Mouse (Mus musculus): ENCODE measurements around the gene Fbxo27. TPM values are rescaled to one million over a fixed set of nuclear protein-coding genes. Genes with fewer than 3 reads are reported as not detected.

Fbxo27 gene
- total RNA-seq, 1 experiment from 2014 or later = not detected

- no peak for ATAC-seq (replicated peaks in 1 of 2; ENCODE audit: insufficient read depth in 1 of 2, low FRiP score in 2 of 2, low TSS enrichment in 1 of 2, low read depth in 1 of 2, poor library complexity in 2 of 2, severe bottlenecking in 2 of 2)
Observed at GRCm38 (mm10) chr7:28727649-28728340, 35.1 kb downstream of the Fbxo27 start.

DNA sequence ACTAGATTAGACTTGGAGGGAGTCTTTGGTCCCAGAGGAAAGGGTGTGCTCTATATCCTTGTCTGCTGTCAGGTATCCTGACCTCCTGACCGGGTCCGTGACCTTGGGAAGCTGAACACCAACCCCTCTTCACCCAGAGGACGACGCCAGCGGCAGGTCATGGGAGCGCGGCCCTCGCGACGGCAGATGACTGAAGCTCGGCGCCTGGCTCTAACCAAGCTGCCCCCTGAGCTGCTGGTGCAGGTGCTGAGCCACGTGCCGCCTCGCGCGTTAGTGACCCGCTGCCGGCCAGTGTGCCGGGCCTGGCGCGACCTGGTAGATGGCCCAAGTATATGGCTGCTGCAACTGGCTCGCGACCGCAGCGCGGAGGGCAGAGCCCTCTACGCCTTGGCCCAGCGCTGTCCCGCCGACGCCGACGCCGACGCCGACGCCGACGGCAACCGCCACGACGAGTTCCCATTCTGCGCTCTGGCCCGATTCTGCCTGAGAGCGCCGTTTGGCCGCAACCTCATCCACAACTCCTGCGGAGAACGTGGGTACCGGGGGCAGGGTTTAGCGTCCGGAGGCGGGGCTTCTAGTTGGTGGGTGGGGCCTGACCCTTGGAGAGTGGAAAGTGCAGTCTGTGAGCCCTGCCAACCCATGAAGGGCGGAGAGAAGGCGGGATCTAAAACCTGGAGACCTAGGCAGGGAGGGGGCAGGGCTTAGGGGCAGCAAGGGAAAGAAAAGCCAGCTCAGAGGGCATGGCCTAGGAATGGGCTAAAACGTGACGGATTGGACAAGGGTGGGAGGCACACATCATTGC, 39.9 kb downstream of the Fbxo27 start:
- peak; percentile 94 to 96 for ATAC-seq (replicated peaks in 1 of 2; ENCODE audit: insufficient read depth in 1 of 2, low FRiP score in 2 of 2, low TSS enrichment in 1 of 2, low read depth in 1 of 2, poor library complexity in 2 of 2, severe bottlenecking in 2 of 2)

DNA sequence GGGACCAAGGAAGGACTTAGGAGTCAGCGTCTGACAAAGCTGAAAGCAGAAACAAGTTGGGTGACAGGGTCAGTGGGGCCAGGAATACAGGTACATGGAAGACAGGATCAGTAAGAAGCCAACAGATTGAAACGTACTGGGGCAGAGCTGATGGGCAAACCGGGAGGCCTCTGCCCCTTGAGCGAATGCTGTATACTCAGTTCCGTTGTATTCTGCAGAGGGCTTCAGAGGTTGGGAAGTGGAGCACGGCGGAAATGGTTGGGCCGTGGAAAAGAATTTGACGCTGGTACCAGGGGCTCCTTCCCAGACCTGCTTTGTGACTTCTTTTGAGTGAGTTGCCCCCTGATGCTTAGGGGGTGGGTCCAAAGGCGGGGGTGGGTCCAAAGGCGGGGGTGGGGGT, 40.6 kb downstream of the Fbxo27 start:
- ATAC-seq (replicated peaks in 1 of 2; ENCODE audit: insufficient read depth in 1 of 2, low FRiP score in 2 of 2, low TSS enrichment in 1 of 2, low read depth in 1 of 2, poor library complexity in 2 of 2, severe bottlenecking in 2 of 2) = 0 out of 4 replicates have a peak, but pooled peaks of 1 of the 2 experiments have one; percentile 2

DNA sequence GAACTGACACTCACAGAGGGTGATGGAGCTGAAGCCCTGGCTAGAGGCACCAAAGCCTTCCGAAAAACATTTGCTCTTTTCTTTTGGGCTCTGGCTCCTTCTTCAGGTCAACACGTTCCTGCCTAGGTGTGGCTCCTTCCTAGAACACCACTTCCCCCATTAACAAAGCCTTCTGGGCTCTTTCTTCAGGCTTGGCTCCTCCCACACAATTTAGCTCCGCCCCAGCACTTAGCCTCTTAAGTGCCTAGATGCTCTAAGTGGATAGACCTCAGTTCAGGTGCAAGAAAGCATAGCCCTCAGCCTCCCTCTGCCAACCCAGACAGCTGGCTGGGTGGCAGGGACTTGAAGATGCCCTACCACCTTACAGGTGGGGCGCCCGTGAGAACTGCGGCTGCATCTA, 43.1 kb downstream of the Fbxo27 start:
- ATAC-seq (replicated peaks in 1 of 2; ENCODE audit: insufficient read depth in 1 of 2, low FRiP score in 2 of 2, low TSS enrichment in 1 of 2, low read depth in 1 of 2, poor library complexity in 2 of 2, severe bottlenecking in 2 of 2) = no peak

GRCm38 (mm10) chr7:28739829-28740228, 47.2 kb downstream of the Fbxo27 start:
- no peak for ATAC-seq (replicated peaks in 1 of 2; ENCODE audit: insufficient read depth in 1 of 2, low FRiP score in 2 of 2, low TSS enrichment in 1 of 2, low read depth in 1 of 2, poor library complexity in 2 of 2, severe bottlenecking in 2 of 2)

DNA sequence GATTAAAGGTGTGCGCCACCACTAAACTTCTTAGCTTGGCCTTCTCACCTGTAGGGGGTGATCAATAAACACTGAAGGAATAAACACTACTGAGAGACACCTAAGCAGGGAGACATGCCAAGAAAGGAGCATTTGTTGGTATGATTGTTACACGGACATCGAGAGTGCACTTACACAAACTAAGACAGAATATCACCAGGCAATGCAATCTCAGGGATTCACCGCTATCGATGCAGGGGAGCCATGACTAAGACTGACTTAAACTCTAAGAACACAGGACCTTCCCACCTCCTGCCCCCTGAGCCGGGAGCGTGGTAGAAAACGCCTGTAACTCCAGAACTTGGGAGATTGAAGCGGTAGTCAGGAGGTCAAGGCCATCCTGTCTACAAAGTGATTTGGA, 48.3 kb downstream of the Fbxo27 start:
- ATAC-seq (replicated peaks in 1 of 2; ENCODE audit: insufficient read depth in 1 of 2, low FRiP score in 2 of 2, low TSS enrichment in 1 of 2, low read depth in 1 of 2, poor library complexity in 2 of 2, severe bottlenecking in 2 of 2) = no peak

DNA sequence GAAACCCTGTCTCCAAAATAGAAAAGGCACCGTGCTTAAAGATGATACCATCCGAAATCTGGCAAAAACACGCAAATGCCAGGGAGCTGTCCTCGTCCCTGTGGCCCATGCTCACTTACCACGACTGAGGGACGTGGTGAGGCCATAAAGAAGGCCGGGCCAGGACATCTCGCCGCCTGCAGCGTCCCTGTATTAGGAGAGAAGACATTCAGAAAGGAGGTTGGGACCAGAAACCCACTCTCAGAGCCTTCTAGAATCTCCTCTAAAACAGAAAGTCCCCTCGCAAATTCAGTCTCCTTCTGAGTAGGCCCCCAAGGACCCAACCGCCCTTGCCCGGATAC, 48.7 kb downstream of the Fbxo27 start:
- peak in 1 of 2 experiments; percentile 6; a peak in 1 of 4 replicates for ATAC-seq (replicated peaks in 1 of 2; ENCODE audit: insufficient read depth in 1 of 2, low FRiP score in 2 of 2, low TSS enrichment in 1 of 2, low read depth in 1 of 2, poor library complexity in 2 of 2, severe bottlenecking in 2 of 2)

DNA sequence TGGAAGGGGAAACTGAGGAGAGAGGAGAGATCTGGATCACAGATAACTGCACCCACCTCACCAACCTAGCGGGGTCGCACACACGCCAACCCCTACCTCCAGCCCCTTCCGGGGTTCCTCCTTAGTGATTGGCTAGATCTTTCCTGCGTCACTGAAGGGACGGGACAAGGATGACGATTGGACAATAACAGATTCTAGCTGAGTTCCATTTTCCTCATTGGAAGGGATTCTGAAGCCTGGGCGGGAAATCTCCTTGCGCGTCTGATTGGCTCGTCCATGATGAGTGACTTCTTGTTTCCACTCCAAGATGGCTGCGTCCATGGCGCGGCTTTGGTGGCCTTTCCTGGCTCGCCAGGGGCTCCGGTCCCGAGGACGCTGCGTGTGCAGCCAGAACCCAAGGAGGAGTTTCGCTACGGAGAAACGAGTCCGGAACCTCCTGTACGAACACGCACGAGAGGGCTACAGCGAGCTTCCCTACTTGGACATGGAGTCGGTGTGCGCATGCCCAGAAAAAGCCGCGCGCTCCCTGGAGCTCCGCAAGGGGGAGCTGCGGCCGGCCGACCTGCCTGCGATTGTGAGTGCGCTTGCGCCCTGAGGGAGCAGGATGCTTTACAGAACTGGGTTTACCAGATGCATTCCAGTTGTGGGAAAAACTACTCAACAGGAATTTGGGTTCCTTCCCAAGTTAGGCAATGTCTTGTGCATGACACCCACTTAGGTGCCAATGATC, 49.2 kb downstream of the Fbxo27 start, which contains the start of the genes Mrps12 and Sars2:
Mrps12 (minus strand) TSS at position 112 of the 730 bp plus-strand sequence.
Sars2 (plus strand) TSS at position 284 of the 730 bp plus-strand sequence.
- peak; percentile 97 to 98 for ATAC-seq (replicated peaks in 1 of 2; ENCODE audit: insufficient read depth in 1 of 2, low FRiP score in 2 of 2, low TSS enrichment in 1 of 2, low read depth in 1 of 2, poor library complexity in 2 of 2, severe bottlenecking in 2 of 2)

Other genes starting within 250 kb of the Fbxo27 start
- 2.2 and 8.7 TPM in 2 replicates for gene Lrfn1, start 240.9 kb upstream of the Fbxo27 start, total RNA-seq (2017)
- gene Ifnl2, start 182.4 kb upstream of the Fbxo27 start, total RNA-seq (2017) = not detected in 2 replicates
- not detected in 2 replicates for gene Ifnl3, start 170.0 kb upstream of the Fbxo27 start, total RNA-seq (2017)
- gene Sycn, start 152.0 kb upstream of the Fbxo27 start, total RNA-seq (2017) = not detected in 2 replicates
- not detected in 2 replicates for gene Nccrp1, start 145.6 kb upstream of the Fbxo27 start, total RNA-seq (2017)
- gene Samd4b, start 94.7 kb upstream of the Fbxo27 start, total RNA-seq (2017) = 5.2 and 6.3 TPM in 2 replicates
- gene Pak4, start 94.7 kb upstream of the Fbxo27 start, total RNA-seq (2017) = 7.0 and 10.4 TPM in 2 replicates
- gene Acp7, start 61.5 kb upstream of the Fbxo27 start, total RNA-seq (2017) = not detected in 2 replicates
- 1.1 and 2.1 TPM in 2 replicates for gene Fbxo17, start 24.0 kb downstream of the Fbxo27 start, total RNA-seq (2017)
- 26.3 and 31.4 TPM in 2 replicates for gene Mrps12, start 49.0 kb downstream of the Fbxo27 start, total RNA-seq (2017)
- 5.9 and 10.6 TPM in 2 replicates for gene Sars2, start 49.1 kb downstream of the Fbxo27 start, total RNA-seq (2017)
- not detected in 2 replicates for gene Ccer2, start 63.3 kb downstream of the Fbxo27 start, total RNA-seq (2017)
- gene Sirt2, start 73.9 kb downstream of the Fbxo27 start, total RNA-seq (2017) = 27.7 and 37.4 TPM in 2 replicates
- 12.4 and 13.1 TPM in 2 replicates for gene Nfkbib, start 74.7 kb downstream of the Fbxo27 start, total RNA-seq (2017)
- 40.5 and 51.7 TPM in 2 replicates for gene Rinl, start 96.1 kb downstream of the Fbxo27 start, total RNA-seq (2017)
- 340 and 427 TPM in 2 replicates for gene Hnrnpl, start 115.7 kb downstream of the Fbxo27 start, total RNA-seq (2017)
- gene Ech1, start 132.4 kb downstream of the Fbxo27 start, total RNA-seq (2017) = 120 and 123 TPM in 2 replicates
- gene Lgals4, start 141.0 kb downstream of the Fbxo27 start, total RNA-seq (2017) = 16.7 and 16.8 TPM in 2 replicates
- gene Lgals7, start 171.0 kb downstream of the Fbxo27 start, total RNA-seq (2017) = not detected in 2 replicates
- gene Capn12, start 188.6 kb downstream of the Fbxo27 start, total RNA-seq (2017) = 0.19 TPM in 1 of 2 replicates, not detected in the other

All from hematopoietic stem cell, adult 5-6 weeks (primary cell).